Mouse (Mus musculus): Measurements from ENCODE around the gene Pim1. TPM values are rescaled to one million over a fixed set of nuclear protein-coding genes. Genes with fewer than 3 reads are reported as not detected.
"Not testable (repeated sequence)": the region's sequence is repeated elsewhere in the genome, so short reads cannot be mapped to it uniquely, and the experiment has no call there.

The Pim1 gene
- total RNA-seq, 2 experiments from 2014 or later: 41.2 to 91.2 TPM

DNA sequence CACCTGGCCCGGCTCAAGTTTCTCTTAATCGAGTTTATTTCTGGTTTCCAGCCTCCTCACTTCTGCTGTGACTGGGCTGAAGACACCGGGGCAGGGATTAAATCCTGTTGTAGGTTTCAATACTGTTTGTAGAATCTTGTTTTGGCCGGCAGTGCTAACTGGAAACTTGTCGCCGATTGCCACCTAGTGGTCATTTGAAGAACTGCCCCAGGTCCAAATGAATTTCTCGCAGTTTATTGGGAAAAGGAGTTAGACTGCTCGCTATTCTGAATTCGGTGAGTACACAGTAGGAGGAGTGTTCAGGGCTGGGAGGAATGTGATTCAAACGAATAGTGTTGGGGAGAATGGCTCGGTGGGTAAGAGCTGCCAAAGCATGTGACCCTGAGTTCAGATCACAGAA, 23.9 kb downstream of the Pim1 start:
- ATAC-seq (replicated peaks; ENCODE audit: poor library complexity): peak; percentile 68

DNA sequence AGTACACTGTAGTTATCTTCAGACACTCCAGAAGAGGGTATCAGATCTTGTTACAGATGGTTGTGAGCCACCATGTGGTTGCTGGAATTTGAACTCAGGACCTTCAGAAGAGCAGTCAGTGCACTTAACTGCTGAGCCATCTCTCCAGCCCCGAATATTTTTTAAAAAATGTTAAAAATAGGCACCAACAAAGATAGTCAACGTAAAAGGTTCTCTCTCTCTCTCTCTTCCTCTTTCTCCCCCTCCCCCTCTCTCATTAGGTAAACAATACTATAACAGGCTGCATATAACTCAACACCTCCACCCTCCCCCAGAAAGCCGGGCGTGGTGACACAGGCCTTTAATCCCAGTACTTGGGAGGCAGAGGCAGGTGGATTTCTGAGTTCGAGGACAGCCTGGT, 28.1 kb downstream of the Pim1 start:
- ATAC-seq (replicated peaks; ENCODE audit: poor library complexity): not testable (repeated sequence)

DNA sequence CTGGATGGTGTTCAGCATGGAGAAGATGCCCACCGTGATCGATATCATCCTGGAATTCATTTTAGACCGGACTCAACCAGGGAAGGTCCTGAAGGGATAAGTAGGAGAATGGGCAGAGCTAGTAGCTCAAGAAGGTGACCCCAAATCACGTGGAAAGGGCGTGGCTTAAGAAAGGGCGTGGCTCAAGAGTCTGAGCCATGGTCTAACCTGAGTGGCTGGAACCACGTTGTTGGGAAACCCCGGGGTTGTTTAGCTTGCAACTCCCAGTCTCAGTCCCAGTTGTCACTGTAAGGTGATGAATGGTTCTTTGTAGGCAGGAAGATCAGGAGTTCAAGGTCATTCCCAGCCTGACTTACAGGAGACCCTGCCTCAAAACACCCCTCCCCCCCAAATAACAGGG, 29.2 kb downstream of the Pim1 start:
- ATAC-seq (replicated peaks; ENCODE audit: poor library complexity): no peak

DNA sequence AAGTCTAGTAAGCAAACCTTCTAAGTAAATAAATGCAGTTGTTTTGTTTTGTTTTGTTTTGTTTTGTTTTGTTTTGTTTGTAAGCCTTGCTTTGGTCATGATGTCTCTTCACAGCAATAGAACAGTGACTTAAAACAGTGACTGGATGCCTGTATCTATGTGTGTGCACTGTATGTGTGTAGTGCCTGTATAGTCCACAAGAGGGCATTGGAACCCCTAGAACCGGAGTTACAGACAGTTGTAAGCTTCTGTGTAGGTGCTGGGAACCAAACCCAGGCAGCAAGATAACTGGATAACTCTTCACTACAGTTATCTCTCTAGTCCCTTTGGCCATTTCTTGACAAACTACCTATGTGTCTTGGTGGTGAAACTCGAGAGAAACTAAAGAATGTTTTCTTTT, 35.1 kb downstream of the Pim1 start:
- ATAC-seq (replicated peaks; ENCODE audit: poor library complexity): no peak

DNA sequence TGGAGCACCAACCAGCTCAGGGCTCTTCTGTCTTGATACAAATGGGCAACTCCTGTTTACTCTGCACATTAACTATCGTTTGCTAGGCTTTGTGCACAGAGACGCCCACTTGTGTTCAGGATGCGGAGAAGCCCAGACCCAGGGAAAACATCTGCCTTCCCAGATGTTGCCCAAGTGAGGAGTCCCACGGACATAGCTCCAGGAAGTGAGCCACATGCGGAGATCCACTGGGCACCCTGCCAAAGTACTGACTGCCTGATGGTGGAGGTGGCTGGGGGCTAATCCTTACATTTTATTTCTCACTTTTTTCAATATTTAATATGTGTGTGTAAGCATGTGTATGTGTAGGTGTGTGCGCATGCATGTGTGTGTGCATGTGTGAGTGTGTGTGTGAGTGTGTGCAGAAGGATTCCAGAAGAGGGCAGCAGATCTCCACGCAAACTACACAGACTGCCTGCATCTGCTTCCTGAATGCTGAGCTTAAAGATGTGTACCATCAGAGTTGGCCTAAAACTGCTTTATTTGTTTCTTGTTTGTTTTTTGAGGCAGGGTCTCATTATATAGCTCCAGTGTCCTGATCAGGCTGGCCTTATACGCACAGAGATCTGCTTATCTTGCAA, 38.1 kb downstream of the Pim1 start:
- ATAC-seq (replicated peaks; ENCODE audit: poor library complexity): peak; percentile 59; the same call in 1 of the 2 replicates

DNA sequence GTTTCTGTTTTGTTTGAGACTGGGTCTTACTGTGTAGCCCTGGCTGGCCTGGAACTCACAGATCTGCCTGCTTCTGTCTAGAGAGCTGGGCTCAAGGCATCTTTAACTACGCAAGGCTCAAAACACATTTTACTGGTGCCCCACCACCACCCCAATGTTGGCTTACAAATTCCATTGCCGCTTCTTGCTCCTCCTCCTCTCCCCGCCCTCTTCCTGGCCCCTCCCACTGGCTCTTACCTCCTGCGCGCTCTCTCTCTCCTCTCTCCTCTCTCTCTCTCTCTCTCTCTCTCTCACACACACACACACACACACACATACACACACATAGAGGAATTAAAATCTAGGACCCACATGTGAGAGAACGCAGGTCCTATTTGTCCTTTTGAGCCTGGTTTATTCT, 40.0 kb downstream of the Pim1 start:
- no peak for ATAC-seq (replicated peaks; ENCODE audit: poor library complexity)

DNA sequence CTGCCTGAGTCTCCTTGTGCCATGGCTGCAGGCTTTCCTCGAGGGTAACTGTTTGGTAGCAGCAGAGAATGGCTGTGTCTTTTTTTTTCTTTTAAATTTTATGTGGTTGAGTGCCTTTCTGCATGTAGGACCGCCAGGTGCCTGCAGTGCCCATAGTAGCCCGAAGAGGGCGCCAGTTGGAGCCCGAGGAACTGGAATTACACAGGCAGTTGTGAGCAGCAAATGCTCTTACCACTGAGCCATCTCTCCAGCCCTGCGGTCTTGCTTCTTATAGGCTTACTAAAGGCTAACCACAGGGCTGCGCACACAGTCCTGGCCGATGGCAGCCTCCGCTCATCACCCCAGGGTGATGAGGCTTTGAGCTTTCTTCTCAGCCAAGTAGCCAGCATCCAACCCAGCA, 40.7 kb downstream of the Pim1 start:
- no peak; the same call in 1 of the 2 replicates for ATAC-seq (replicated peaks; ENCODE audit: poor library complexity)

DNA sequence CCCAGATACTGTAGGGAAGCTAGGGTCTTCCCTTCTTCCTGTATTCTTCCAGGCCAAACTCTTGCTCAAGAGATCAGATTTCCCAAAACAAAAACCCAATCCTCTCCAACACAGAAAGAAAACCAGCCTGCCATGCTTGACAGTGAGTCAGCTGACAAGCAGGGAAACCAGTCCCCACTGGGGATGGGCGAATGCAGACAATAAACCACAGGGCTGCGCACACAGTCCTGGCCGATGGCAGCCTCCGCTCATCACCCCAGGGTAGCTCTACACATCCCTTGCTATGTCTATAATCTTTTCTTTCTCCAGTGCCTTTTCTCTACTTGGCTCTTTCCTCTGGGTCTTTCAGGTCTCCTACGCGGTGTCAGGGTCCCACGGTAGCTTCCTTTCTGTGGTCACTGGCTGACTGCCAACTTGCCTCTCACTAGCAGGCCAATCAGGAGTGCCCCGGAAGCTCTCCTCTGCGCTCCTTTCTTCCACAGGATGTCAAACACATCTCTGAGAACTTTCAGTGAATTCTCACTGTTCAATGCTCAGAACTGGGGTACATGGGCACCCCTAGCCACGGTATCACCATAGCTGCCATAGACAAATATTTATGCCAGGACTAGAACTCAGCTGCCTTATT, 41.3 kb downstream of the Pim1 start:
- ATAC-seq (replicated peaks; ENCODE audit: poor library complexity): peak; percentile 75

DNA sequence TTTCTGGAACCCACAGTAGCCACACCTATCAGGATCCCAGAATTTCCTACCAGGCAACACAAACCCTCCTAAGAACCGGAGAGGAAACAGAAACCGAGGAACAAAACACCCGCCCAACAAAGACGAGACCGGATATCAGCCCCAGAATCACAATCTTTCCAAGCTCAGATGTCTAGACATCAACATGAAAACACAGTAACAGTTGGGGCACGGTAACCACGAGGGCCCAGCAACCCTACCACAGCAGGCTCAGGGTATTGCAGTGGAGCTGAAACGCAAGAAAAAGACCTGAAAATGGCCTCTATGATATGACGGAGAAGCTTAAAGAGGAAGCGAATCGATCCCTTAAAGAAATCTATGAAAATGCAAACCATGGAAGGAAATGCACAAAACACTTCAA, 43.3 kb downstream of the Pim1 start:
- no peak for ATAC-seq (replicated peaks; ENCODE audit: poor library complexity)

DNA sequence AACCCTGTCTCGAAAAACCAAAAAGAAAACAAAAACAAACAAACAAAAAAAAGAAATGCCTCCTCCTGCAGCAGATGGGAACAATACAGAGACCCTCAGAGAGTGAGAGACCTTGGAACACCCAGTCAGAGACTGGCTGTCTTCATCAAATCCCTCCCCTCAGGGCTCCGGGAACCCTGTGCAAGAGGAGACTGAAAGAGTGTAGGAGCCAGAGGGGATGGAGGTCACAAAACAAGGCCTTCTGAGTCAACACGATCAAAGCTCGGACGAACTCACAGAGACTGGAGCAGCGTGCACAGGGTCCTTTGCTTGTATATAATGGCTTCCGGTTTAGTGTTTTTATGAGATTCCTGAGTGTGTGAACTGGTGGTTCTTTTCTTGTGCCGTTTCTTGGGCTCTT, 49.9 kb downstream of the Pim1 start:
- ATAC-seq (replicated peaks; ENCODE audit: poor library complexity): no peak

DNA sequence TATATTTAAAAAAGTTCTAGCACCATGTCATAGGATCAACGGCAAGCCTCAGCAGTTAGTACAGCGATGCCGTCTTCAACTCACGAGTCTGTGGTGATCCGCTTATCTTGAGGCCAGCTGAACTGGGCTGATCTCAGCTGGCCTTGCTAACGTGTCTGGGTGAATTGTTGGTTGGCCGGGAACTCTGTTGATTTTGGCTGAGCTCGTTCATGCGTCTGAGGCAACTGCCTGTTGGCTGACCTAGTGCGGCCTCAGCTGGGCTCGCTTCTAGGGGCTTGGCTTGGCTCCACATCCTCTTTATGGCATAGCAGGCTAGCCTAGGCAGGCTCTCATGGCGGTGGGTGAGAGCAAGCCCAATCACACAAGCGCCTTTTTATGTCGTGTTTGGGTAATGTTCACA, 50.9 kb downstream of the Pim1 start:
- 0 out of 2 replicates have a peak, but pooled peaks have one; percentile 14 for ATAC-seq (replicated peaks; ENCODE audit: poor library complexity)

DNA sequence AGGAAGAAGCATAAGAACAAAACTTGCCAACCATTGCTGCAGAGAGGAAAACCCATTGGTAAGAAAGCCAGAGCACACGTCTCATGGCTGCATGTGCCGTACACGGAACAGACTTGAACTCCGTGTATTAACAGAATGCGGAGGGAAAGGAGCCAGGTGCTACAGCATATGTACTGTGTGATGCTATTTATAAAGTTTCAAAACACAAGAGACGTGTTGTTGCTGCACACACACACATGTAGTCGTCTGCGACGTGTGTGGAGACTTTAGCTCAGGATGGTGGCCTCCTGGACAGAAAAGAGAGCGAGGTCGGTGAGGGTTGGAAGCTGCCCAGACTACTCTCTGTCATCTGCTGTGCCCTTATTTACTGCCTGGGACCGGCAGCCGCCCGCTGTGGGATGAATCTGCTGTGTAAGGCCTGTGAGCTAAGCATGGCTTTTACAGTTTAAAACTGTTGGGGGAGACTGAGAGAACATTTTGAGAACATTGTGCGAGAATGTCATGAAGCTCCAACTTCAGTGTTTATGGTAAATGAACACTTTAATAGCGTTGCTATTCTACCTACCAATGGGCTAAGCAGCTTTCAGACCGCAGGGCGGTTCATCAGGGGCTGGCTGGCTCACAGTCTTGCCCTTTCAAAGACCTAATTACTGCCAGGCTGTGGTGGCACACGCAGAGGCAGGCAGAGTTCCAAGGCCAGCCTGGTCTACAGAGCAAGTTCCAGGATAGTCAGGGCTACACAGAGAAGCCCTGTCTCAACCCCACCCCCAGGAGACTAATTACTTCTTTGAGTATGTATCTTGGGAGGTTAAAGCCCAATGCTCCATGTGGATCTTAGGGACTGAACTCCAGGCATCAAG, 52.5 kb downstream of the Pim1 start:
- no peak for ATAC-seq (replicated peaks; ENCODE audit: poor library complexity)

DNA sequence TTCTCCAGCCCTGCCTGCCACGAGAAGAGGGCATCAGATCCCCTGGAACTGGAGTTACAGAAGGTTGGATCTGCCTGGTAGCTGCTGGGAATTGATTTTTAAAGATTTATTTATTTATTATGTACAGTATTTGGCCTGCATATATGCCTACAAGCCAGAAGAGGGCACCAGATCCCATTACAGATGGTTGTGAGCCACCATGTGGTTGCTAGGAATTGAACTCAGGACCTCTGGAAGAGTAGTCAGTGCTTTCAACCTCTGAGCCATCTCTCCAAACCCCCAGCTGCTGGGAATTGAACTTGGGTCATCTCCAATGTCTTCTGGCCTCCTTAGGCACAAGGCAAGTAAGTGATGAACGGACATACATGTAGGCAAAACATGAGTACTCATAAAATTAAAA, 53.5 kb downstream of the Pim1 start:
- no peak for ATAC-seq (replicated peaks; ENCODE audit: poor library complexity)

DNA sequence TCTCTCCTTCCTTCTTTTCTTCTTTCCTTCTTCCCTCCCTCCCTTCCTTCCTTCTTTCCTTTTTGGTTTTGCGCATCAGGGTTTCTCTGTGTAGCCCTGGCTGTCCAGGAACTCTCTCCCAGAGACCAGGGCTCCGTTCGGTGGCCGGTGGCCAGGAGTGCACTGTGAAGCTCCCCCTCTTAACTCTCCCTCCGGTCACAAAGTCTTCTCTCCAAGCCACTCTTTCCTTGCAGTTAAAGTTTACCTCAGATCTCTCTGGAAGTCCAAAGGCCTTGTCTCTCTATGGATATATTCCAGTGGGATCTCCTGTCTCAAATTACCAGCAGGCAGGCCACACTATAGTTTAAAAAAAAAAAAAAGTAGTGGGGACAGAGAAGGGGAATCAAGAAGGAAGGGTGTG, 54.7 kb downstream of the Pim1 start:
- ATAC-seq (replicated peaks; ENCODE audit: poor library complexity): no peak

Other genes starting within 250 kb of the Pim1 start
- gene Ppil1, start 226.6 kb upstream of the Pim1 start, total RNA-seq (2015): 67.3 and 73.9 TPM in 2 replicates
- 82.0 and 103 TPM in 2 replicates for gene Ppil1, start 226.6 kb upstream of the Pim1 start, total RNA-seq (2017)
- gene BC004004, start 222.0 kb upstream of the Pim1 start, total RNA-seq (2015): 85.3 and 97.7 TPM in 2 replicates
- gene BC004004, start 222.0 kb upstream of the Pim1 start, total RNA-seq (2017): 84.9 and 99.2 TPM in 2 replicates
- gene Pi16, start 173.1 kb upstream of the Pim1 start, total RNA-seq (2015): 3.5 and 4.8 TPM in 2 replicates
- 5.8 and 8.5 TPM in 2 replicates for gene Pi16, start 173.1 kb upstream of the Pim1 start, total RNA-seq (2017)
- gene Mtch1, start 142.8 kb upstream of the Pim1 start, total RNA-seq (2015): 85.3 and 89.2 TPM in 2 replicates
- 54.9 and 61.7 TPM in 2 replicates for gene Mtch1, start 142.8 kb upstream of the Pim1 start, total RNA-seq (2017)
- gene Fgd2, start 129.8 kb upstream of the Pim1 start, total RNA-seq (2015): 19.1 and 22.0 TPM in 2 replicates
- 19.6 and 28.5 TPM in 2 replicates for gene Fgd2, start 129.8 kb upstream of the Pim1 start, total RNA-seq (2017)
- 0.17 TPM in 1 of 2 replicates, not detected in the other for gene Gm17657, start 58.9 kb downstream of the Pim1 start, total RNA-seq (2015)
- gene Gm17657, start 58.9 kb downstream of the Pim1 start, total RNA-seq (2017): not detected in 2 replicates
- gene Tbc1d22b, start 59.0 kb downstream of the Pim1 start, total RNA-seq (2015): 21.7 and 24.8 TPM in 2 replicates
- 9.3 and 11.3 TPM in 2 replicates for gene Tbc1d22b, start 59.0 kb downstream of the Pim1 start, total RNA-seq (2017)
- gene Tmem217, start 61.6 kb downstream of the Pim1 start, total RNA-seq (2015): not detected in 2 replicates
- gene Tmem217, start 61.6 kb downstream of the Pim1 start, total RNA-seq (2017): 0.10 TPM in 1 of 2 replicates, not detected in the other
- 18.1 and 19.9 TPM in 2 replicates for gene Rnf8, start 124.0 kb downstream of the Pim1 start, total RNA-seq (2015)
- gene Rnf8, start 124.0 kb downstream of the Pim1 start, total RNA-seq (2017): 42.2 and 63.5 TPM in 2 replicates
- gene Gm28043, start 124.1 kb downstream of the Pim1 start, total RNA-seq (2015): 0.68 and 0.94 TPM in 2 replicates
- 5.6 and 7.5 TPM in 2 replicates for gene Gm28043, start 124.1 kb downstream of the Pim1 start, total RNA-seq (2017)
- gene Cmtr1, start 169.8 kb downstream of the Pim1 start, total RNA-seq (2015): 16.5 and 37.1 TPM in 2 replicates
- gene Cmtr1, start 169.8 kb downstream of the Pim1 start, total RNA-seq (2017): 136 and 148 TPM in 2 replicates
- 19.1 and 20.1 TPM in 2 replicates for gene Ccdc167, start 226.3 kb downstream of the Pim1 start, total RNA-seq (2015)
- gene Ccdc167, start 226.3 kb downstream of the Pim1 start, total RNA-seq (2017): 6.3 and 11.3 TPM in 2 replicates